Mouse (Mus musculus): Measurements from ENCODE around the gene Cyp2w1. TPM values are rescaled to one million over a fixed set of nuclear protein-coding genes. Genes with fewer than 3 reads are reported as not detected.
A peak's percentile ranks its signal among the peaks of the same experiment; 100 is the strongest.

Cyp2w1 gene
- polyA plus RNA-seq, 1 experiment from 2014 or later, result not detected

DNA sequence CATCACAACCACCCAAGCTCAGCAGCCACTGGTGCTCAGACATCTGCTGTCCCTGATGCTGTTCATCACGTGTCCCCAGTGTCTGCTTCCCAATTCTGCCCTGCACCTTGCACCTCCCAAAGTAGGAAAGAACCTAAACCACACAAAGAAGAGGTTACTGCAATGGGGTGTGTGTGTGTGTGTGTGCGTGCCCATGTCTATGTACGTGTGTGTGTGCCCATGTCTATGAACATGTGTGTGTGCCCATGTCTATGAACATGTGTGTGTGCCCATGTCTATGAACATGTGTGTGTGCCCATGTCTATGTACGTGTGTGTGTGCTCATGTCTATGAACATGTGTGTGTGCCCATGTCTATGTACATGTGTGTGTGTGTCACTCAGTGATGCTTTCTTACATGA lies 43.1 kb downstream of the Cyp2w1 start:
- H3K4me2 ChIP-seq (ENCODE audit: low read depth, low read length, severe bottlenecking), result no peak overlapping the region
- no peak for DNase-seq (ENCODE audit: low spot score)
- no peak overlapping the region for H3K4me3 ChIP-seq (ENCODE audit: low read depth, low read length)
- WGBS, result 90% methylated on average over 4 of the region's 4 CpGs
- ATAC-seq (replicated peaks; ENCODE audit: low FRiP score), result no peak
- no peak overlapping the region for H3K9ac ChIP-seq (ENCODE audit: low read length)
- no peaks in the 10 kb centered on the region for H3K27me3 ChIP-seq (ENCODE audit: control insufficient read depth, insufficient read depth, low read length)
- H3K27ac ChIP-seq (ENCODE audit: low read depth, low read length), result no peak overlapping the region
- H3K4me1 ChIP-seq (replicated peaks; ENCODE audit: control insufficient read depth, insufficient read depth, low read length), result no peaks in the 10 kb centered on the region
- H3K9me3 ChIP-seq (ENCODE audit: control insufficient read depth, low read length), result no peaks in the 10 kb centered on the region
- H3K36me3 ChIP-seq (ENCODE audit: control insufficient read depth, insufficient read depth, low read length), result no peaks in the 10 kb centered on the region

DNA sequence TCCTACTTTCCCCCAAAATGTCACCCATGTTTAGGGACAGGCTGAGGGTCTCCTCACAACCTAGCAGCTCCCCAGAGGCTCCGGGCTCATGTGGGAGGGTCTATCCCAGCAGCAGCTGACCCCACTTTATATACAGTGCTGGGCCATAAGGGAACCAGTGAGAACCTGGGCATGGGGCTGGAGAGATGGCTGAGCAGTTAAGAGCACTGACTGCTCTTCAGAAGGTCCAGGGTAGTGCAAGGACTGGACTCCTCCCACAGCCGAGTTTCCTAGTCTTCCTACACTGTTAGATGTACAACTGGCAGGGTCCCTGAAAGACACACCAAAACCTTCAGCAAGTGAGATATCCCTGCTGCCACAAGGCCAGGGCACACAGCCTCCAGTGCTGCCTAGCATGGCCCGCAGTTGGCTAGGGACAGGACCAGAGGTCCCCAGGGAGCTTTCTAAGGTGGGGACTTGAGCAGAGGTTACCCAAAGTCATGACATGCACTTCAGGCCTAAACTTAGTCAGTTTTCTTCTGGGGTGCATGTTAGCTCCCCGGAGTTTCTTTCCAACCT lies 45.0 kb downstream of the Cyp2w1 start:
- Histone ChIP-seq H3K36me3 (ENCODE audit: control insufficient read depth, insufficient read depth, low read length) (no peaks in the 10 kb centered on the region), H3K9me3 (ENCODE audit: control insufficient read depth, low read length) (no peaks in the 10 kb centered on the region), H3K9ac (ENCODE audit: low read length) (no peak overlapping the region), H3K27ac (ENCODE audit: low read depth, low read length) (no peak overlapping the region), H3K4me1 (replicated peaks; ENCODE audit: control insufficient read depth, insufficient read depth, low read length) (no peaks in the 10 kb centered on the region), H3K4me3 (ENCODE audit: low read depth, low read length) (no peak overlapping the region), H3K27me3 (ENCODE audit: control insufficient read depth, insufficient read depth, low read length) (no peaks in the 10 kb centered on the region), H3K4me2 (ENCODE audit: low read depth, low read length, severe bottlenecking) (no peak overlapping the region)
- ATAC-seq (replicated peaks; ENCODE audit: low FRiP score), result no peak
- WGBS, result 86% methylated on average over 4 of the region's 4 CpGs
- DNase-seq (ENCODE audit: low spot score), result no peak

DNA sequence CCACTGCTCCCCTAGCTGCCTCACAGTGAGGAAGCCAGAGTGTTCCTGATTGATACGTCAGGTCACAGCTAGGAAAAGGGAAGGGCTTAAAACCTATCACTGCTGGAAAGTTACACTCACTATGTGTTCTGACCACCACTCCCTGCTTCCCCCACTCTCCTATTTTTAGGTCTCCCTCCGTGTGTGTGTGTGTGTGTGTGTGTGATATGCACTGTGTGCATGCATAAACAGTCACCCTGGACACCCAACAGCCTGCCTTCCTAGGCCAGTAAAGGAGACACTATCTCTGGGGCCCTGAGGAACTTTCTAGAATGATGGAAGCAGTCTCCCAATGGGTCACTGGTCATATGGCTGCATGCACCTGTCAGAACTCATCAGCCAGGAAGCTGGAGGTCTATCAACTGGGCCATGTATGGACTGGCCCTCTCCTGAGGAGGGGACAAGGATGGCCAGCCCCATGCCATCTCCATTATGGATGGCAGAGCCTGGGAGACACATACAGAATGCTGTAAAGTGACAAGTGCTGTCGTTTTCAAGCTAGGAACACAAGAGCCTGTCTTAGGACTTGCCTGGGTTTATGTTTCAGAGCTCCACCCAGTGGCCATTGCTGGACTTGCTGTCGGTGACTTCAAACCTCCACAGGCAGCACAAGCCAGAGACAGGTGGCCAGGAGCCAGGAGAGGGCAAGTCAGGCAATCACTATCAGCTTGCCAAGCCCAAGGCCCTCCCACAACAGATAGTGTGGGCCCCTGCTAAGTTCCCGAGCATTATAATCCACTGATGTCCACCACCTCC lies 45.7 kb downstream of the Cyp2w1 start:
- Histone ChIP-seq H3K36me3 (ENCODE audit: control insufficient read depth, insufficient read depth, low read length) (no peaks in the 10 kb centered on the region), H3K27ac (ENCODE audit: low read depth, low read length) (no peak overlapping the region), H3K4me3 (ENCODE audit: low read depth, low read length) (no peak overlapping the region), H3K27me3 (ENCODE audit: control insufficient read depth, insufficient read depth, low read length) (no peaks in the 10 kb centered on the region), H3K9ac (ENCODE audit: low read length) (no peak overlapping the region), H3K4me1 (replicated peaks; ENCODE audit: control insufficient read depth, insufficient read depth, low read length) (no peaks in the 10 kb centered on the region), H3K9me3 (ENCODE audit: control insufficient read depth, low read length) (no peaks in the 10 kb centered on the region), H3K4me2 (ENCODE audit: low read depth, low read length, severe bottlenecking) (no peak overlapping the region)
- ATAC-seq (replicated peaks; ENCODE audit: low FRiP score) (0 out of 2 replicates have a peak, but pooled peaks have one; percentile 42), DNase-seq (ENCODE audit: low spot score) (peak; percentile 88)
- 42% methylated on average over 5 of the region's 5 CpGs for WGBS

DNA sequence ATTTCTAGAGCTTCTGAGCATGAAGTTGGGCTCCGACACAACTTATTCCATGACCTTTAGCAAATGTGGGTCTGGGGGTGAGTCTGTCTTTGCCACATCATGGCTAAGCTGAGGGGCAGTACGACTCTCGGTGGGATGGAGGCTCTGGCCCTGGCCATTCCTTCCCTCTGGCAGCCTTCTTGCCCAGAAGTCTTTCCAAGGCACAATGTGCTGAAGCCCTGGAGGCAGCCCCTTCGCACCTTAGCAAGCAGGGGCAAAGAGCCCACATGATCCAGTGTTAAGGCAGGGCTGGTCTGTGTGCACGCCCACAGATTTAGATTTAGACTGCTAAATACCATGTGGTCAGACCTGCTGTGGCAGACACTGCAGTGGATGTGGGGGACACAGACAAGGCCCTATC lies 46.4 kb downstream of the Cyp2w1 start:
- H3K9ac ChIP-seq (ENCODE audit: low read length), result no peak overlapping the region
- WGBS, result 88% methylated on average over 5 of the region's 5 CpGs
- no peak overlapping the region for H3K27ac ChIP-seq (ENCODE audit: low read depth, low read length)
- H3K4me1 ChIP-seq (replicated peaks; ENCODE audit: control insufficient read depth, insufficient read depth, low read length), result no peaks in the 10 kb centered on the region
- no peak overlapping the region for H3K4me2 ChIP-seq (ENCODE audit: low read depth, low read length, severe bottlenecking)
- H3K9me3 ChIP-seq (ENCODE audit: control insufficient read depth, low read length), result no peaks in the 10 kb centered on the region
- DNase-seq (ENCODE audit: low spot score) (no peak), ATAC-seq (replicated peaks; ENCODE audit: low FRiP score) (no peak)
- H3K36me3 ChIP-seq (ENCODE audit: control insufficient read depth, insufficient read depth, low read length), result no peaks in the 10 kb centered on the region
- H3K27me3 ChIP-seq (ENCODE audit: control insufficient read depth, insufficient read depth, low read length), result no peaks in the 10 kb centered on the region
- no peak overlapping the region for H3K4me3 ChIP-seq (ENCODE audit: low read depth, low read length)

DNA sequence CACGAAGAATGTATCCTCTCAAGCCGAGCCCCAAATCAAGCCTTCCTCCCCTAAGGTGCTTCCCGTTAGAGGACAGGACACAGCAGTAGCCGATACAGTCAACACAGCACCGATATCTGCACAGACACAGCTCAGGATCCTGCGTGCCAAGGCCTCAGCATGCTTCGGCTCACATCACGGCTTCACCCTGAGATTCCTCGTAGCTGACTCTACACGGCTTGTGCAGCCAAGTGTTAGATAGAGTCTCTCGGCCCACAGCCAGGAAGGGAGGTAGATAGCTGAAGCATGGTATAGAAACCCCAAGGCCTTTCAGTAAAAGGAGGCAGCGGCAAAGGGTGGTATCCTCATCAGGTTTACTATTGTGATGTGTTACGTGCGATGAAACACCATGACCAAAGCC lies 47.6 kb downstream of the Cyp2w1 start:
- Histone ChIP-seq H3K27ac (ENCODE audit: low read depth, low read length) (no peak overlapping the region), H3K4me2 (ENCODE audit: low read depth, low read length, severe bottlenecking) (no peak overlapping the region), H3K36me3 (ENCODE audit: control insufficient read depth, insufficient read depth, low read length) (no peaks in the 10 kb centered on the region), H3K9me3 (ENCODE audit: control insufficient read depth, low read length) (no peaks in the 10 kb centered on the region), H3K9ac (ENCODE audit: low read length) (no peak overlapping the region), H3K27me3 (ENCODE audit: control insufficient read depth, insufficient read depth, low read length) (no peaks in the 10 kb centered on the region), H3K4me3 (ENCODE audit: low read depth, low read length) (no peak overlapping the region), H3K4me1 (replicated peaks; ENCODE audit: control insufficient read depth, insufficient read depth, low read length) (no peaks in the 10 kb centered on the region)
- DNase-seq (ENCODE audit: low spot score) (no peak), ATAC-seq (replicated peaks; ENCODE audit: low FRiP score) (no peak)
- 95% methylated on average over 14 of the region's 14 CpGs for WGBS

DNA sequence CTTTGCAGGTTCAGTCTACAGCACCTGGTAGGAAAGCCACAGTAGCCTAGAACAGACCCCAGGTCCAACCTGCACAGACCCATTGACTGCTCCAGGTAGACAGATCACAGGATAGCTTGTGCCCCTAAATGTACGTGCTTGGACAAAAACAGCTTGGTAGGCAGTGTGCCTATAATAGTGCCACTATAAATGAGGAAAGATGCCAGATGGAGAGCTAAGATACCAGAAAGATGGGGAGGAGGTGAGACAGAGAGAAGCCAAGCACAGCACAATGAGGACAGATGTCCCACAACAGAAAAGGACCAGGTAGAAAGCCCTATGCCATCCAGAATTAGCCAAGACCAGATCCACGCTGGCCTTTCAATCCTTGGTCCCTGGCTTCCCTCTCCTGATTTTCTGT lies 49.7 kb downstream of the Cyp2w1 start:
- DNase-seq (ENCODE audit: low spot score), result no peak
- 88% methylated on average over 2 of the region's 2 CpGs for WGBS
- Histone ChIP-seq H3K4me1 (replicated peaks; ENCODE audit: control insufficient read depth, insufficient read depth, low read length) (no peaks in the 10 kb centered on the region), H3K9me3 (ENCODE audit: control insufficient read depth, low read length) (no peaks in the 10 kb centered on the region), H3K27ac (ENCODE audit: low read depth, low read length) (no peak overlapping the region), H3K36me3 (ENCODE audit: control insufficient read depth, insufficient read depth, low read length) (no peaks in the 10 kb centered on the region), H3K27me3 (ENCODE audit: control insufficient read depth, insufficient read depth, low read length) (no peaks in the 10 kb centered on the region), H3K9ac (ENCODE audit: low read length) (no peak overlapping the region), H3K4me2 (ENCODE audit: low read depth, low read length, severe bottlenecking) (no peak overlapping the region), H3K4me3 (ENCODE audit: low read depth, low read length) (no peak overlapping the region)
- no peak for ATAC-seq (replicated peaks; ENCODE audit: low FRiP score)

DNA sequence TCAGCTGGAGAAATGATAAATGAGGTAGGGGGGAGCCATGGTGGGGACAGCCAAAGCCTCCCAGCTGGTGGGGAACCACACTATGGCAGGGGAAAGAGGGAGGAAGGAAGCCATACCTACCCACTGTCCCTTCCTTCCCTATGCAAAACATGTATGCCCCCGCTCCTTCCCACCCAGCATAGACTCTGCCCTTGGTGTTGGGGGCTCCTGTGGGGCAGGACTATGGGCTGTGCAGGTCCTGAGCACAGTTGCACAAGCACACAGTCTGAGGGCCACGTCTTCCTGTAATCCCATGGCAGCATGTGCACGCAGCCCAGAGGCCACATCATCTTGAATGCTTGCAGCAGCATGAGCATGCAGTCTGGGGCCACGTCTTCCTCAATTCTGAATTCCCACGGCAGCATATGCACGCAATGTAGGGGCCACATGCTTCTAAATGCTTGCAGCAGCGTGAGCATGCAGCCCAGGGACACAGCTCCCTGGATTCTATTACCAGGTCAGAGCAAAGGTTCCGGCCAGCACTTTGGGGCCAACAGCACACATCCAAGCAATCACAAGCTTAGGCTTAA lies 51.4 kb downstream of the Cyp2w1 start:
- H3K9ac ChIP-seq (ENCODE audit: low read length), result no peak overlapping the region
- no peaks in the 10 kb centered on the region for H3K9me3 ChIP-seq (ENCODE audit: control insufficient read depth, low read length)
- H3K27me3 ChIP-seq (ENCODE audit: control insufficient read depth, insufficient read depth, low read length), result no peaks in the 10 kb centered on the region
- H3K27ac ChIP-seq (ENCODE audit: low read depth, low read length), result no peak overlapping the region
- WGBS, result 87% methylated on average over 8 of the region's 8 CpGs
- ATAC-seq (replicated peaks; ENCODE audit: low FRiP score) (no peak), DNase-seq (ENCODE audit: low spot score) (no peak)
- no peaks in the 10 kb centered on the region for H3K36me3 ChIP-seq (ENCODE audit: control insufficient read depth, insufficient read depth, low read length)
- no peak overlapping the region for H3K4me2 ChIP-seq (ENCODE audit: low read depth, low read length, severe bottlenecking)
- H3K4me1 ChIP-seq (replicated peaks; ENCODE audit: control insufficient read depth, insufficient read depth, low read length), result no peaks in the 10 kb centered on the region
- H3K4me3 ChIP-seq (ENCODE audit: low read depth, low read length), result no peak overlapping the region

DNA sequence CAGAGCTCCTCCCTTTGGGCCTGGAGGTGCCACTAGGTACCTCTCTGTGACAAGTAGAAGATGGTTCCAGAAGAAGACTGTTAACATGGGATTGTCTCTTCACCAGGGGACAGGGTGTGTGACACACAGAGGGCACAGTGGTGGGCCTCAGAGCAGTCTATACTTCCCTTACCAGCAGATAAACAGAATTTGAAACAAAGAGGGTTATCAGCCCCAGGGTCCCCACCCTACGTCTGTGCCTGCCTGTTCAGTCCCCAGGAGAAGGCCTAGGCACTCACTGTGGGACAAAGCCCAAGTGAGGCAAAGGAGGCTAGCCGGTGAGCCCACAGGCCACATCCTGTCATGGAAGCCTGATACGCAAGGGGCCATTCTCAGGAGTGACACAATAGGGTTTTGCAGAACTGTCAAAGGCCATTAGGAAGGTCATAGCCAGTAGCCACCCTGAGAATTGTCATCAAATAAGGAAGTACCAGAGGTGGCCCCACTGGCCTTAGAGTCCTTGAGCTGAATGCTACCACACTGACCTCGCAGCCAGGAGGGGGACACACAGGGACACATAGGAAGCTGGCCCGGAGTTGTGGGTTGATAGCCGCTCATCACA lies 52.5 kb downstream of the Cyp2w1 start, which contains the start of gene C130050O18Rik:
C130050O18Rik (plus strand) TSS at position 480 of the 601 bp plus-strand sequence.
- no peaks in the 10 kb centered on the region for H3K27me3 ChIP-seq (ENCODE audit: control insufficient read depth, insufficient read depth, low read length)
- no peaks in the 10 kb centered on the region for H3K4me1 ChIP-seq (replicated peaks; ENCODE audit: control insufficient read depth, insufficient read depth, low read length)
- no peak within 1 kb of the TSS for H3K27ac ChIP-seq (ENCODE audit: low read depth, low read length)
- no peak within 1 kb of the TSS for H3K4me2 ChIP-seq (ENCODE audit: low read depth, low read length, severe bottlenecking)
- no peaks in the 10 kb centered on the region for H3K36me3 ChIP-seq (ENCODE audit: control insufficient read depth, insufficient read depth, low read length)
- whole genome bisulfite sequencing, result 87% methylated on average over 6 of the region's 6 CpGs
- DNase-seq (ENCODE audit: low spot score), result no peak
- H3K9ac ChIP-seq (ENCODE audit: low read length), result no peak within 1 kb of the TSS
- no peaks in the 10 kb centered on the region for H3K9me3 ChIP-seq (ENCODE audit: control insufficient read depth, low read length)
- ATAC-seq (replicated peaks; ENCODE audit: low FRiP score), result no peak
- no peak within 1 kb of the TSS for H3K4me3 ChIP-seq (ENCODE audit: low read depth, low read length)
